Mouse (Mus musculus): Measurements from ENCODE around the gene Otud7b.

DNA sequence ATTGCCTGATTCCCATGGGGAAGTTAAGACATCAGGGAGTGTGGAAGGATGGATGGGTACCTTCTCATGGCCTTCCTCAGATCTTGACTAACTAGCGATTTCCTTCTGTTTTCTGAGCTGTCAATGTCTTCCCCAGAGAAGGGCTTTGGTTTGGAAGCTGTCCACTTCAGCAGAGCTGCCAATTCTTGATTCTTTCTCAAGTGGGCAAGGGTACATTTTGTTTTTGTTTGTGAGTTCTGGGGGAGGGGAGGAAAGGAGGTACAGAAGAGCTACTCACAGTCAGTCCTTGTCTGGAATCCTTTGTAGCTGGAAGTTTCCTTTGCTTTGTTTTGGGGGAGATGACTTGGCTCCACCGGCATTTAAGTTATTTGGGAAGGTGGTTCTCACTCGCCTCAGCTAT lies 8.9 kb downstream of the Otud7b start:
- TF ChIP-seq CTCF (IDR thresholded peaks at IDR 0.05; ENCODE audit: low read depth) = no peak
- TF ChIP-seq EP300 (IDR thresholded peaks at IDR 0.05; ENCODE audit: low read depth) = no peak
